Mouse (Mus musculus) left cerebral cortex, adult 2 months (tissue): Measurements from ENCODE around the gene Dgkh. TPM values are rescaled to one million over a fixed set of nuclear protein-coding genes. Genes with fewer than 3 reads are reported as not detected.

Experiments used
- DNase-seq, 2 experiments: peaks; one replicate each; pipeline ENCODE4 v3.0.0; 2021 to 2022; ENCODE audit warnings: low spot score in 2 of 2, mixed read lengths in 1 of 2; ENCODE audit errors: extremely low spot score in 1 of 2
- H3K27ac ChIP-seq: fragments of 200-600 bp; 2 replicates; pipeline ENCODE4 v1.8.1; 2022
- H3K4me3 ChIP-seq: fragments of 200-600 bp; 2 replicates; pipeline ENCODE4 v1.8.1; 2022
- CTCF ChIP-seq: fragments of 200-600 bp; IDR thresholded peaks from 2 replicates; pipeline ENCODE4 v1.8.1; 2022; ENCODE audit warnings: antibody characterized with exemption, mild to moderate bottlenecking, moderate library complexity
- intact Hi-C: fragments of 180-260 bp; cut with DNase I; formaldehyde crosslinking; loops from one replicate; pipeline ENCODE4 v1.15.1; 2025
- total RNA-seq, 2 experiments: library from RNA; stranded (reverse); gene quantifications; 2 replicates each; pipeline ENCODE4 v1.2.3; 2021

Dgkh gene
- total RNA-seq, 2 experiments from 2014 or later, result 77.3 to 77.8 TPM

- intact Hi-C loops, result no loop called here
- no peak overlapping the region for H3K4me3 ChIP-seq
- H3K27ac ChIP-seq, result no peak overlapping the region
- no peak for TF ChIP-seq CTCF
- DNase-seq, result no peak
Observed at GRCm38 (mm10) chr14:78541319-78541718, 191.3 kb downstream of the Dgkh start.

GRCm38 (mm10) chr14:78539821-78540220 is 192.8 kb downstream of the Dgkh start:
- intact Hi-C loops, result no loop called here
- no peak for DNase-seq
- H3K27ac ChIP-seq, result no peak overlapping the region
- no peak for TF ChIP-seq CTCF
- H3K4me3 ChIP-seq, result no peak overlapping the region

GRCm38 (mm10) chr14:78538572-78539320 is 193.8 kb downstream of the Dgkh start:
- DNase-seq, result no peak
- TF ChIP-seq CTCF, result no peak
- Histone ChIP-seq H3K4me3 (no peak overlapping the region), H3K27ac (no peak overlapping the region; the same call in 1 of the 2 replicates)
- intact Hi-C loops, result no loop called here

GRCm38 (mm10) chr14:78537551-78537950 is 195.0 kb downstream of the Dgkh start:
- peak in 1 of 2 experiments; percentile 38 for DNase-seq
- Histone ChIP-seq H3K27ac (peak overlapping the region; percentile 99), H3K4me3 (peak overlapping the region; percentile 88)
- intact Hi-C loops, result loop anchor here (1.0 kb wide), 1 partner anchor 52 kb away; no protein-coding TSS in a partner anchor
- no peak for TF ChIP-seq CTCF

GRCm38 (mm10) chr14:78536281-78537165 is 196.1 kb downstream of the Dgkh start, which contains the start of gene Akap11:
TSS of gene Akap11 (minus strand) at chr14:78536808.
- Histone ChIP-seq H3K4me3 (peak within 1 kb of the TSS; percentile 88), H3K27ac (peak within 1 kb of the TSS; percentile 99)
- intact Hi-C loops, result loop anchor here (1.0 kb wide), 1 partner anchor 53 kb away; no protein-coding TSS in a partner anchor
- DNase-seq, result peak; percentile 91 to 97
- TF ChIP-seq CTCF, result no peak; the same call in 1 of the 2 replicates

GRCm38 (mm10) chr14:78535366-78535765 is 197.2 kb downstream of the Dgkh start:
- no peak for DNase-seq
- peak overlapping the region; percentile 88 for H3K4me3 ChIP-seq
- intact Hi-C loops, result no loop called here
- peak overlapping the region; percentile 99; the same call in 1 of the 2 replicates for H3K27ac ChIP-seq
- TF ChIP-seq CTCF, result no peak

- TF ChIP-seq CTCF, result no peak
- no peak for DNase-seq
- Histone ChIP-seq H3K4me3 (no peak overlapping the region), H3K27ac (no peak overlapping the region)
- intact Hi-C loops, result no loop called here
Observed at GRCm38 (mm10) chr14:78534651-78535050, 197.9 kb downstream of the Dgkh start.

GRCm38 (mm10) chr14:78533701-78534100 is 198.9 kb downstream of the Dgkh start:
- H3K27ac ChIP-seq, result no peak overlapping the region
- intact Hi-C loops, result no loop called here
- no peak for DNase-seq
- H3K4me3 ChIP-seq, result no peak overlapping the region
- TF ChIP-seq CTCF, result no peak

- no peak overlapping the region for H3K4me3 ChIP-seq
- intact Hi-C loops, result no loop called here
- no peak for TF ChIP-seq CTCF
Observed at GRCm38 (mm10) chr14:78532345-78532744, 200.2 kb downstream of the Dgkh start.

GRCm38 (mm10) chr14:78530256-78530655 is 202.3 kb downstream of the Dgkh start:
- no peak for TF ChIP-seq CTCF
- intact Hi-C loops, result no loop called here
- no peak overlapping the region for H3K4me3 ChIP-seq
- DNase-seq, result no peak
- H3K27ac ChIP-seq, result no peak overlapping the region

More at GRCm38 (mm10) chr14:78532345-78532744, 200.2 kb downstream of the Dgkh start:
- no peak for DNase-seq
- no peak overlapping the region for H3K27ac ChIP-seq

GRCm38 (mm10) chr14:78528461-78529425 is 203.8 kb downstream of the Dgkh start:
- Histone ChIP-seq H3K4me3 (no peak overlapping the region), H3K27ac (no peak overlapping the region)
- no peak for DNase-seq
- intact Hi-C loops, result no loop called here
- TF ChIP-seq CTCF, result no peak
